Comparison of ENCODE assay signal across 28 mouse cellular contexts in genomic region chr1:187808391-187808922, GRCm38 (mm10).
A peak's percentile ranks its signal among the peaks of the same experiment; 100 is the strongest.
DNase-seq lines count a peak whose midpoint lies in the region; ATAC-seq lines count a peak whose summit lies in the region.
"Had no signal": no experiment of that assay in that cellular context is flagged by ENCODE, and none has a peak within 500 bp of the region (broad histone marks: within the 10 kb centered on the region; RNA-seq: fewer than 3 reads in every experiment).

No protein-coding gene starts in this region.

- no peak overlapping the region for H3K9ac ChIP-seq in kidney, embryonic 14.5 days (ENCODE audit: low read depth, low read length)
- no peak overlapping the region for H3K9ac ChIP-seq in midbrain, embryonic 12.5 days (replicated peaks)
- no peak overlapping the region for H3K9ac ChIP-seq in midbrain, embryonic 15.5 days
- H3K9ac ChIP-seq: embryonic facial prominence, embryonic 12.5 days; hindbrain, embryonic 12.5 days; neural tube, embryonic 15.5 days had no signal

- no peak overlapping the region for H3K27ac ChIP-seq in kidney, embryonic 14.5 days (ENCODE audit: low read depth, low read length)
- H3K27ac ChIP-seq in midbrain, embryonic 12.5 days (replicated peaks), result no peak overlapping the region
- H3K27ac ChIP-seq in midbrain, embryonic 15.5 days, result no peak overlapping the region
- H3K27ac ChIP-seq: embryonic facial prominence, embryonic 12.5 days; hindbrain, embryonic 12.5 days; neural tube, embryonic 15.5 days; stomach, postnatal 0 days had no signal

- no peaks in the 10 kb centered on the region for H3K27me3 ChIP-seq in kidney, embryonic 14.5 days (ENCODE audit: control insufficient read depth, insufficient read depth, low read length)
- peaks cover 25% of the 10 kb centered on the region; the same call in 1 of the 2 replicates for H3K27me3 ChIP-seq in midbrain, embryonic 12.5 days
- H3K27me3 ChIP-seq in midbrain, embryonic 15.5 days (replicated peaks), result no peaks in the 10 kb centered on the region; the same call in 1 of the 2 replicates
- H3K27me3 ChIP-seq: CH12.LX; embryonic facial prominence, embryonic 12.5 days; hindbrain, embryonic 12.5 days had no signal

- 76% methylated on average over 5 of the region's 5 CpGs for WGBS in kidney, embryonic 14.5 days
- 67% methylated on average over 5 of the region's 5 CpGs for WGBS in midbrain, embryonic 12.5 days
- 63% methylated on average over 5 of the region's 5 CpGs for WGBS in midbrain, embryonic 15.5 days

- H3K36me3 ChIP-seq in kidney, embryonic 14.5 days (ENCODE audit: control insufficient read depth, insufficient read depth, low read length), result no peaks in the 10 kb centered on the region
- H3K36me3 ChIP-seq in midbrain, embryonic 12.5 days, result no peaks in the 10 kb centered on the region
- H3K36me3 ChIP-seq in midbrain, embryonic 15.5 days (replicated peaks), result no peaks in the 10 kb centered on the region
- H3K36me3 ChIP-seq: embryonic facial prominence, embryonic 12.5 days; hindbrain, embryonic 12.5 days; neural tube, embryonic 15.5 days had no signal

- no peak overlapping the region for H3K4me3 ChIP-seq in kidney, embryonic 14.5 days (ENCODE audit: low read length)
- no peak overlapping the region for H3K4me3 ChIP-seq in midbrain, embryonic 12.5 days
- H3K4me3 ChIP-seq in midbrain, embryonic 15.5 days, result no peak overlapping the region
- H3K4me3 ChIP-seq: embryonic facial prominence, embryonic 12.5 days; hindbrain, embryonic 12.5 days; neural tube, embryonic 15.5 days had no signal

- H3K9me3 ChIP-seq in kidney, embryonic 14.5 days (ENCODE audit: control insufficient read depth, low read length), result no peaks in the 10 kb centered on the region
- no peaks in the 10 kb centered on the region for H3K9me3 ChIP-seq in midbrain, embryonic 12.5 days
- no peaks in the 10 kb centered on the region for H3K9me3 ChIP-seq in midbrain, embryonic 15.5 days
- H3K9me3 ChIP-seq: embryonic facial prominence, embryonic 12.5 days; hindbrain, embryonic 12.5 days; neural tube, embryonic 15.5 days had no signal

- no peak overlapping the region for H3K4me2 ChIP-seq in kidney, embryonic 14.5 days (replicated peaks; ENCODE audit: low read depth, low read length)
- H3K4me2 ChIP-seq in midbrain, embryonic 12.5 days (replicated peaks), result no peak overlapping the region
- H3K4me2 ChIP-seq in midbrain, embryonic 15.5 days, result no peak overlapping the region
- H3K4me2 ChIP-seq: heart, embryonic 11.5 days; hindbrain, embryonic 12.5 days; liver, embryonic 11.5 days; neural tube, embryonic 15.5 days had no signal

- H3K4me1 ChIP-seq in kidney, embryonic 14.5 days (ENCODE audit: control insufficient read depth, insufficient read depth, low read length), result peaks cover 16% of the 10 kb centered on the region
- peaks cover 14% of the 10 kb centered on the region for H3K4me1 ChIP-seq in midbrain, embryonic 12.5 days
- H3K4me1 ChIP-seq in midbrain, embryonic 15.5 days, result peaks cover 24% of the 10 kb centered on the region

- ATAC-seq in cerebellum, adult (ENCODE audit: insufficient number of reproducible peaks, low FRiP score, low TSS enrichment), result 0 out of 2 replicates have a peak, but pooled peaks have one; percentile 11
- 0 out of 2 replicates have a peak, but pooled peaks have one; percentile 10 for ATAC-seq in kidney, embryonic 14.5 days (ENCODE audit: low FRiP score, low TSS enrichment)
- 0 out of 2 replicates have a peak, but pooled peaks have one; percentile 50 for ATAC-seq in midbrain, embryonic 12.5 days (ENCODE audit: low FRiP score, low read depth)
- ATAC-seq in midbrain, embryonic 15.5 days (replicated peaks), result no peak
- no peak for ATAC-seq in activated CD4-positive, CD25-positive, alpha-beta regulatory T cell, adult 4 months
- ATAC-seq: intestine, embryonic 16.5 days had no signal

- DNase-seq in cerebellum, postnatal 10 days, result no peak
- no peak for DNase-seq in kidney, postnatal 25 days
- DNase-seq in frontal cortex, postnatal 14 days (ENCODE audit: low spot score in 2 of 2), result no peak
- DNase-seq: adrenal gland, adult 8-10 months; cerebellum, adult 11 months; cerebellum, adult 9-10 months; gastrocnemius, postnatal 14 days; heart, postnatal 36 days; layer of hippocampus, postnatal 36 days; left cerebral cortex, postnatal 4 days; lung, postnatal 36 days; right cerebral cortex, adult 18-20 months; right cerebral cortex, postnatal 4 days; thymus, adult 2 months; thymus, postnatal 36 days had no signal

Comparison
In these comparisons a context has a peak if more than half of its experiments do, and no peak if none do; other contexts are left out.
1. ATAC-seq: peak in cerebellum, adult (single experiment), kidney, embryonic 14.5 days (single experiment) and midbrain, embryonic 12.5 days (single experiment); none in midbrain, embryonic 15.5 days (single experiment) and activated CD4-positive, CD25-positive, alpha-beta regulatory T cell, adult 4 months (single experiment).